Mouse (Mus musculus) myocyte (in vitro differentiated cells): ENCODE data around the gene S100a6. TPM values are rescaled to one million over a fixed set of nuclear protein-coding genes. Genes with fewer than 3 reads are reported as not detected.

ENCODE experiments used
- H3K27me3 ChIP-seq: one replicate; pipeline ENCODE4 v1.6.1; 2011; ENCODE audit not compliant: control insufficient read depth, insufficient read depth, insufficient read length
- H3K36me3 ChIP-seq: one replicate; pipeline ENCODE4 v1.6.1; 2011; ENCODE audit not compliant: control insufficient read depth, insufficient read depth
- H3K4me2 ChIP-seq: one replicate; pipeline ENCODE4 v1.6.1; 2011; ENCODE audit warnings: low read depth, control low read depth
- H3K4me3 ChIP-seq: one replicate; pipeline ENCODE4 v1.5.1; 2011; ENCODE audit warnings: mild to moderate bottlenecking, control low read depth, moderate library complexity
- H3K79me2 ChIP-seq: one replicate; pipeline ENCODE4 v1.6.1; 2011; ENCODE audit not compliant: control insufficient read depth, insufficient read depth
- H3ac ChIP-seq: one replicate; pipeline ENCODE4 v1.6.1; 2011; ENCODE audit not compliant: control insufficient read depth, insufficient read length
- CEBPB ChIP-seq: IDR thresholded peaks from 2 replicates; pipeline ENCODE4 v1.6.1; 2011; ENCODE audit warnings: mild to moderate bottlenecking, moderate library complexity; ENCODE audit not compliant: poor library complexity, insufficient read depth, severe bottlenecking
- E2F4 ChIP-seq: IDR thresholded peaks from one replicate; pipeline ENCODE4 v1.6.1; 2011; ENCODE audit warnings: mild to moderate bottlenecking, control low read depth, moderate library complexity; ENCODE audit not compliant: insufficient read depth
- MAX ChIP-seq: IDR thresholded peaks from one replicate; pipeline ENCODE4 v1.6.1; 2011; ENCODE audit warnings: low read depth, mild to moderate bottlenecking, control low read depth
- MYOD1 ChIP-seq, 3 experiments: IDR thresholded peaks; one replicate each; pipeline ENCODE4 v1.6.1; 2011; ENCODE audit warnings: control low read depth in 2 of 3, low read depth in 2 of 3, mild to moderate bottlenecking in 2 of 3, moderate library complexity in 1 of 3; ENCODE audit not compliant: insufficient read length in 2 of 3, control insufficient read depth in 1 of 3
- MYOG ChIP-seq, 3 experiments: IDR thresholded peaks; one replicate each; pipeline ENCODE4 v1.6.1; 2011; ENCODE audit warnings: control low read depth in 2 of 3, low read depth in 2 of 3, mild to moderate bottlenecking in 2 of 3; ENCODE audit not compliant: insufficient read length in 2 of 3, control insufficient read depth in 1 of 3, insufficient read depth in 1 of 3
- POLR2A ChIP-seq: IDR thresholded peaks from one replicate; pipeline ENCODE4 v1.6.1; 2011; ENCODE audit warnings: low read depth, mild to moderate bottlenecking, control low read depth, moderate library complexity; ENCODE audit not compliant: insufficient read length
- POLR2AphosphoS2 ChIP-seq: IDR thresholded peaks from one replicate; pipeline ENCODE4 v1.6.1; 2011; ENCODE audit warnings: low read depth, control low read depth; ENCODE audit not compliant: insufficient read length
- REST ChIP-seq: IDR thresholded peaks from one replicate; pipeline ENCODE4 v1.6.1; 2011; ENCODE audit warnings: mild to moderate bottlenecking, control low read depth, moderate library complexity; ENCODE audit not compliant: insufficient read depth, insufficient read length
- SRF ChIP-seq: IDR thresholded peaks from one replicate; pipeline ENCODE4 v1.6.1; 2011; ENCODE audit warnings: low read depth; ENCODE audit not compliant: control insufficient read depth, insufficient read length
- TCF12 ChIP-seq: IDR thresholded peaks from one replicate; pipeline ENCODE4 v1.6.1; 2011; ENCODE audit warnings: mild to moderate bottlenecking, control low read depth; ENCODE audit not compliant: poor library complexity, insufficient read depth, severe bottlenecking
- TCF3 ChIP-seq: IDR thresholded peaks from one replicate; pipeline ENCODE4 v1.6.1; 2011; ENCODE audit warnings: low read depth, control low read depth; ENCODE audit not compliant: insufficient read length
- USF1 ChIP-seq: IDR thresholded peaks from one replicate; pipeline ENCODE4 v1.6.1; 2011; ENCODE audit warnings: low read depth, mild to moderate bottlenecking, control low read depth, moderate library complexity
- polyA plus RNA-seq: library from polyadenylated mRNA; unstranded; fragments of >200 nt; fragmentation: generic; extraction: Trizol; gene quantifications from one replicate; pipeline ENCODE4 v1.2.1, GENCODE M21; 2012; ENCODE audit warnings: missing spikeins

The S100a6 gene
- polyA plus RNA-seq, 1 experiment, result 2,472 TPM

- no peak for TF ChIP-seq POLR2AphosphoS2
- TF ChIP-seq REST, result no peak
- no peak for TF ChIP-seq SRF
- TF ChIP-seq MYOG (IDR thresholded peaks at IDR 0.05; ENCODE audit: control insufficient read depth in 1 of 3, insufficient read depth in 1 of 3, insufficient read length in 2 of 3, low read depth in 2 of 3), result no peak
- TF ChIP-seq TCF3, result no peak
- Histone ChIP-seq H3K36me3 (no peaks in the 10 kb centered on the region), H3K27me3 (no peaks in the 10 kb centered on the region), H3K79me2 (no peaks in the 10 kb centered on the region), H3ac (no peak overlapping the region), H3K4me2 (no peak overlapping the region), H3K4me3 (no peak overlapping the region)
Observed at GRCm38 (mm10) chr3:90595556-90595955, 17.1 kb upstream of the S100a6 start.

- Histone ChIP-seq H3K27me3 (no peaks in the 10 kb centered on the region), H3K4me3 (no peak overlapping the region), H3K4me2 (no peak overlapping the region), H3ac (no peak overlapping the region), H3K79me2 (no peaks in the 10 kb centered on the region), H3K36me3 (no peaks in the 10 kb centered on the region)
- TF ChIP-seq MYOD1 (IDR thresholded peaks at IDR 0.05; ENCODE audit: control insufficient read depth in 1 of 3, insufficient read length in 2 of 3, low read depth in 2 of 3) (no peak), REST (no peak), MYOG (IDR thresholded peaks at IDR 0.05; ENCODE audit: control insufficient read depth in 1 of 3, insufficient read depth in 1 of 3, insufficient read length in 2 of 3, low read depth in 2 of 3) (no peak), TCF12 (no peak)
Observed at GRCm38 (mm10) chr3:90596810-90597209, 15.9 kb upstream of the S100a6 start.

- no peak for TF ChIP-seq POLR2AphosphoS2
- TF ChIP-seq REST, result no peak
- TF ChIP-seq E2F4, result no peak
- no peak for TF ChIP-seq MYOD1 (IDR thresholded peaks at IDR 0.05; ENCODE audit: control insufficient read depth in 1 of 3, insufficient read length in 2 of 3, low read depth in 2 of 3)
- no peak for TF ChIP-seq POLR2A
- no peak for TF ChIP-seq SRF
- TF ChIP-seq CEBPB, result no peak
- no peak for TF ChIP-seq MYOG (IDR thresholded peaks at IDR 0.05; ENCODE audit: control insufficient read depth in 1 of 3, insufficient read depth in 1 of 3, insufficient read length in 2 of 3, low read depth in 2 of 3)
- TF ChIP-seq USF1, result no peak
- TF ChIP-seq MAX, result no peak
- TF ChIP-seq TCF12, result no peak
- no peak for TF ChIP-seq TCF3
- peaks cover 3% of the 10 kb centered on the region for H3K79me2 ChIP-seq
- peak overlapping the region; percentile 53 for H3K4me2 ChIP-seq
- H3K27me3 ChIP-seq, result no peaks in the 10 kb centered on the region
- H3K4me3 ChIP-seq, result no peak overlapping the region
- H3K36me3 ChIP-seq, result no peaks in the 10 kb centered on the region
- no peak overlapping the region for H3ac ChIP-seq
Observed at GRCm38 (mm10) chr3:90597736-90598135, 14.9 kb upstream of the S100a6 start.

GRCm38 (mm10) chr3:90598212-90598611, 14.5 kb upstream of the S100a6 start:
- TF ChIP-seq MYOD1 (IDR thresholded peaks at IDR 0.05; ENCODE audit: control insufficient read depth in 1 of 3, insufficient read length in 2 of 3, low read depth in 2 of 3) (no peak), USF1 (peak; percentile 92)
- H3K27me3 ChIP-seq, result no peaks in the 10 kb centered on the region
- H3K36me3 ChIP-seq, result no peaks in the 10 kb centered on the region
- H3K79me2 ChIP-seq, result peaks cover 8% of the 10 kb centered on the region
- H3K4me2 ChIP-seq, result peak overlapping the region; percentile 53
- no peak overlapping the region for H3ac ChIP-seq
- no peak overlapping the region for H3K4me3 ChIP-seq

GRCm38 (mm10) chr3:90599401-90599800, 13.3 kb upstream of the S100a6 start:
- Histone ChIP-seq H3K4me3 (no peak overlapping the region), H3K36me3 (no peaks in the 10 kb centered on the region), H3K79me2 (peaks cover 15% of the 10 kb centered on the region), H3ac (no peak overlapping the region), H3K4me2 (no peak overlapping the region), H3K27me3 (no peaks in the 10 kb centered on the region)
- no peak for TF ChIP-seq MAX
- no peak for TF ChIP-seq TCF12
- no peak for TF ChIP-seq REST
- no peak for TF ChIP-seq USF1
- TF ChIP-seq MYOG (IDR thresholded peaks at IDR 0.05; ENCODE audit: control insufficient read depth in 1 of 3, insufficient read depth in 1 of 3, insufficient read length in 2 of 3, low read depth in 2 of 3), result no peak
- no peak for TF ChIP-seq TCF3
- no peak for TF ChIP-seq MYOD1 (IDR thresholded peaks at IDR 0.05; ENCODE audit: control insufficient read depth in 1 of 3, insufficient read length in 2 of 3, low read depth in 2 of 3)
- TF ChIP-seq POLR2AphosphoS2, result no peak
- no peak for TF ChIP-seq CEBPB
- no peak for TF ChIP-seq E2F4
- TF ChIP-seq SRF, result no peak
